Mouse (Mus musculus) thymus, postnatal 14 days (tissue): Measurements from ENCODE around the gene Gm14214.

Experiments used
- DNase-seq: peaks from one replicate; pipeline ENCODE4 v3.0.0; 2021

Gm14214 gene

DNA sequence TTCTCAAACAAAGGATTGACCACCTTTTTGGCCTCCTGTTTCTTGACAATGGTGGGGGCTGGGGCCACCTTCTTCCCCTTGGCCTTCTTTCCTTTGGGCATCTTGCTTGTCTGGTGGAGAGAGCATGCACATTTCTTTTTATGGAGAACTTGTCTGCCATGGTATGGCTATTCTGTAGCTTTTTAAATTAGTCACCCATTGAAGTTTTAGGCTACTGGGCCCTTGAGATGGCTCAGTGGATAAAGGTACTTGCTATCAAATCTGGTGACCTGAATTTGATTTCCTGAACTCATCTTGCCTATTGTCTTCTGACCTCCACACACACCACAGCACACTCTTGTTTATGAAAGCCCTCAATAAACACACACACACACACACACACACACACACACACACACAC is at the start of gene Gm14214:
Gene Gm14214 (minus strand): TSS at position 101 of the 400 bp plus-strand sequence.
- no peak for DNase-seq

DNA sequence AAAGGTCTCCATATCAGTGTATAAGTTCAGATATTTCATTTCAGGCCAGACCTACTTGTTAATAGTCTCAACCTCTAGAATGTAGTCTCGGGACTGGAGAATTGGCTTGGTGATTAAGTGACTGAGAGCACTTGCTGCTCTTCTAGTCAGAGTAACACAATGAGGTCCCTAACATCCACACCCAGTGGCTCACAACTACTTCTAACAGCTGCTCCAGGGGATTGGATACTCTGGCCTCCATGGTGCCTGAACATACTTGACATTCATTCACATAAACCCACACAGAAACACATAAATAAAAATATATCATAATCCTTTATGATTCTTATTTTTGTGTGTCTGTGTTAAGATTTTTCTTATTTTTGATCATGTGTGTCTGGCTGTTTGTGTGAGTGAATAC is 48.8 kb upstream of the Gm14214 start:
- no peak for DNase-seq

DNA sequence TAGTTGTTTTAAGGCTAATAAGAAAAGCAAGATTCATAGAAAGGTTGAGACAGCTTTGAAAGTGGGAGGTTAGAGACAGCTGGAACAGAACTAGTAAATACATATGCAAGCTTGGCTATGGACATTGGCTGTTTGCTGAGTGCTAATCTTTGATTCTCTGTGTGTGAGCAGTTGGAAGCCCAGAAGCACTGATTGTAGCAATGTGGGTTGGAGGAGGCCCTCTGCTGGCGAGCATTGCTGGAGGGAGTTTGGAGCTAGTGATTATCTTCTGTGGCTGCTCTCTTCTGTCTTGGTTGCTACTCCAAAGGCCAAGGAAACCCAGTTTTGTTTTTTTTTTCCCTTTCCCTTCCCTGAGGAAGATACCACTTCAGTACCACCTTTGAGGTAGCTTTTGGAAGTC is 48.0 kb upstream of the Gm14214 start:
- DNase-seq = peak; percentile 37

DNA sequence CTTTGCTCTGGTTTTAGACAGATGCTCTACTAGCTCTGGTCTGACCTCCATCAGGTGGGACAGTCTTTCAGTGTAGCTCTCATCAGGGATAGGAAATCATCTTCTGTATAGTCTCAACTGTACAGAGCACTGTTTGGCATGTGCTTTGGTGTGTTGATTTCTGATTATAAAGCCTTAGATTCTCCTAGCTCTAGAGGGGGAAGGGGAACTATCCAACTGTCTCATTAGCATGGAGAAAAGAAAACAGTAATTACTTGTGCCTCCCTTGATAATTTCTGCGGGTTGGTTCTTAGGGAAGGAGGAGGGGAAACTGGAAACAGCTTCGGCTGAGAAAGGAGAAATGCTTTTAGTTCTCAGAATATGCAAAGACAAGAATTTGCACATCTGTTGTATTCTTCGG is 47.3 kb upstream of the Gm14214 start:
- no peak for DNase-seq

DNA sequence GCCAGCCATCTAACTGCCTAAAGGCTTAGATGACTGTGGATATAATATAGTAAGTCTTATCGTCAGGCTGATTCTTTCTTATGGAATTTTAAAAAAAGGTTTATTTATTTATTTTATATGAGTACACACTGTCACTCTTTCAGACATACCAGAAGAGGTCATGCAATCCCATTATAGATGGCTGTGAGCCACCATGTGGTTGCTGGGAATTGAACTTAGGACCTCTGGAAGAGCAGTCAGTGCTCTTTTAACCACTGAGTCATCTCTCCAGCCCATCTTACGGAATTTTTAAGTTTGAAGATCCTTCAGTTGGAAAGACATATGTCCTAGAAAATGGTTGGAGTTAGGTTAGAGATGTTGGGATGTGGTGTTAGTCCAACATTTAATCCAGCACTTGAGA is 43.6 kb upstream of the Gm14214 start:
- DNase-seq = no peak

DNA sequence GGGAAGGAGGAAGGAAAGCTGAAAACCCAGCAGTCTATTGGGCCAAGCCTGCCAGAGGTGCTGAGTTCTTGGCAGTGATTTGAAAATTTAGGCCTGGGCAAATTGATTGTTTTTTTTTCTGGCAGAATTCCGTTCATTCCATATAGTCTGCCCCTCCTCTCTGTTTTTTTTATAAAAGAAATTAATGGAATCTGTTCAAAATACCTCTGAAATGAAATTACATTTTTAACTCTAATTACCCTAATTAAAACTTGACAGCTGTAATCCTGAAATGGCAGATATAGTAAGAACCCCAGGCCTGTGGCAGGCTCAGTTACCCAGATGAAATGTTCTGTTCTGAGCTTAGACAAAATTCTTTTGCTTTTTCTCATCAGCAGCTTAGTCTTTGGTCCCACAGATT is 41.0 kb upstream of the Gm14214 start:
- no peak for DNase-seq

DNA sequence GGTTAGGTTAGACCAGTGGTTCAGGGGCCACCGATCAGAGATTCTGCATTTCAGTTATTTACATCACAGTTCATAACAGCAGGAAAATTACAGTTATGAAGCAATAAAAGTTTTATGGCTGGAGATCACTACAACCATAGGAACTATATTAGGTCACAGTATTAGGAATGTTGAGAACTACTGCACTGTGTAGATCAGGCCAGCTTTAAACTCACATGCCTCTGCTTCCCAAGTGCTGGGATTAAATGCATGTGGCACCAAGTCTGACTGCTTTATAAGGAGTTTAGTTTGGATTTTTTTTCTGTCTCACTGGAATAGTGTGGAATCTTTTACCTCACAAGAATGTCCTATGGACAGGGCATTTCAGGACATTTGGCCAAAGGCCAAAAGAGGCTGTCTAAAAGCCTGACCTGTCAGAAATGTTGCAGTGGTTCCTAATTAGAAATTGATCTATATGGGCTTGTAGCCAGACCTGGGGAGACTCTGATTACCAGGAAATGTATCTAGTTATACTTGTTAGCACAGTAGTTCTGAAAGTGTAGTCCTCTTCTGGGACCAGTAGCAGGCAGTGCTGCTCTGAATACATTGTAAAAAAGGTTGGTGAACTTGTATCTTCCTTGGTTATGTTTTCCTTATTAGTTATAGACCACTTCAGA is 39.4 kb upstream of the Gm14214 start:
- DNase-seq = no peak

DNA sequence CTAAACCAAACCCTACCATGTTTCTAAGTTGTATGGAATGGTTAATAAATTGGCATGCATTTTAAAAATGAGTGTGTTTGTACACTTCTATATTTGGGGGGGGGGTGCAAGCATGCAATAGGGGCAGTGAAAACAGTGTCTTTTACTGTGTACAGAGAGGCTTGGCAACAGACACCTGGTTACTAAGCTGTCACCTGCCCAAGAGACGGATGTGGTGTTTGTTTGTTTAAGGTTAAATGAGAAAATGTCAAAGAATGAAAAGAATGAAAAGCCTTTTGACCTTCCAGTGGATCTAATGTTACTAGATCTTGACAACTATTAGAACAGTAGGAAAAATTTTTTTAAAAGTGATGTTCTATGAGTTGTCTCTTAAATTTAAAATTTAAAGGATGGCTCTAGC is 37.9 kb upstream of the Gm14214 start:
- no peak for DNase-seq

DNA sequence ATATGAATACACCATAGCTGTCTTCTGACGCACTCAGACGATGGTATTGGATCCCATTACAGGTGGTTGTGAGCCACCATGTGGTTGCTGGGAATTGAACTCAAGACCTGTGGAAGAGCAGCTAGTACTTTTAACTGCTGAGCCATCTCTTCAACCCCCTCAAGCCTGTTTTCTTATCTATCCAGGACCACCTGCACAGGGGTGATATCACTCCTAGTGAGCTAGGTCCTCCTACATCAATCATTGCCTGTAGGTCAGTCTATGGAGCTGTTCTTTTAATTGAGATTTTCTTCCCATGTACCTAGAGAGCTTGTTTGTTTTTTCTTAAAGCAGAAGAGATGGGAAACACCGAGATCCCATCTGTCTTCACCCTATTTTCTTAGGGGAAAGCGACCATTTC is 34.0 kb upstream of the Gm14214 start:
- no peak for DNase-seq

DNA sequence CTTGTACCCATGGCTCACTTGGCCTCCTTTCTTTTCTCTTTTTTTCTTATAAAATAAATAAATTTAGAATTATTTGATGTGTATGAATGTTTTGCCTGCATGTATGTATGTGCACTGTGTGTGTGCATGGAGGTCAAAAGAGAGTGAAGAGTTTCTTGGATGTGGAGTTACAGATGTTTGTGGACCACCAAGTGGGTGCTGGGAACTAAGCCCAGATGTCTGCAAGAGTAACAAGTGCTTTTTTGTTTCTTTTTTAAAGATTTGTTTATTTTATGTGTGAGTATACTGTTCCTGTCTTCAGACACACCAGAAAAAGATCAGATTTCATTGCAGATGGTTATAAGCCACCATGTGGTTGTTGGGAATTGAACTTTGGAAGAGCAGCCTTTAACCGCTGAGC is 33.5 kb upstream of the Gm14214 start:
- no peak for DNase-seq

DNA sequence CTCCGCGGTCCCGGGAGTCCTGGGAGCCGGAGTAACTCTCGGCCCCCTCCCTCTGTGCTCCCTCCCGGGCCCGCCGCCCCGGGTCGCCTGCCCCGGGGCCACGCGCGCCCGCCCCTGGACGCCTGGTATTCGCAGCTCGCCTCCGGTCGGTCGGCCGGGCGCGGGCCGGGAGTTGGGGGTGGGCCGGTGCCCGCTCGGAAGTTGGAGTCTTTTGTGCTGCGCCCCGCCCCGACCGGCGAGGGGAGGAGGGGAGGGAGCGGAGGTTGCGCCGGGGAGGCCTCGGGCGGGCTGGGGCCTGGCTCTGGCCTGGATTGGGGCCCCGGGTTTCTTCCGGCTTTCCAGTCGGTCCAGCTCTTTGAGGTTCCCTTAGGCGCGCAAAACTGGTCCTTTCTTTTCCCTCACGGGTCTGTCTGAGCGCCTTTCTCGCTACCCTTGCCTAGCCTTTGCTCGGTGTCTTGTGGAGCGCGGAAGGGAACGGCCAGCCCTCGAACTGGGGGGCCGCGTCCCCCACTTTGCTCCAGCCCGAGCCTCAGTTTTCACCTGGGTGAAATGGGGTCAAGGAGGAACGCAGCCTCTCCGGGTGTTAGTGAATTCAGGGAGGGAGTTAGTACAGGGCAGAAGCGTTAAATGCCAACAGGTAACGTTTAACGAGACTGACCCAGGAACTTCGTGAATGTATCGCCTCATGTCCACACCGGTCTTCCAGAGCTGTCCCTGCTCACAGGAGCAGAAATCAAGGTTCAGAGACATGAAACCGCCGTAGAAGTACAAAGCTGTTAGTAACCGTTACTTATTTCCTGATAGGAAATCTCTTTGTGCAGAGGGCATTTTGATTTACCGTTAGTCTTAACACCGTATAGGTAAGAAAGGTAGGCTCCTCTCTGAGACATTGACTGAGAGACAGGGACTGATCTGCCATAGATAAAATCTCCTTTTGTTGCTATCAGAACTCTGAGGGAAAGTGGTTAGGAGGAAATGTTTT is 22.1 kb upstream of the Gm14214 start:
- peak; percentile 86 for DNase-seq

DNA sequence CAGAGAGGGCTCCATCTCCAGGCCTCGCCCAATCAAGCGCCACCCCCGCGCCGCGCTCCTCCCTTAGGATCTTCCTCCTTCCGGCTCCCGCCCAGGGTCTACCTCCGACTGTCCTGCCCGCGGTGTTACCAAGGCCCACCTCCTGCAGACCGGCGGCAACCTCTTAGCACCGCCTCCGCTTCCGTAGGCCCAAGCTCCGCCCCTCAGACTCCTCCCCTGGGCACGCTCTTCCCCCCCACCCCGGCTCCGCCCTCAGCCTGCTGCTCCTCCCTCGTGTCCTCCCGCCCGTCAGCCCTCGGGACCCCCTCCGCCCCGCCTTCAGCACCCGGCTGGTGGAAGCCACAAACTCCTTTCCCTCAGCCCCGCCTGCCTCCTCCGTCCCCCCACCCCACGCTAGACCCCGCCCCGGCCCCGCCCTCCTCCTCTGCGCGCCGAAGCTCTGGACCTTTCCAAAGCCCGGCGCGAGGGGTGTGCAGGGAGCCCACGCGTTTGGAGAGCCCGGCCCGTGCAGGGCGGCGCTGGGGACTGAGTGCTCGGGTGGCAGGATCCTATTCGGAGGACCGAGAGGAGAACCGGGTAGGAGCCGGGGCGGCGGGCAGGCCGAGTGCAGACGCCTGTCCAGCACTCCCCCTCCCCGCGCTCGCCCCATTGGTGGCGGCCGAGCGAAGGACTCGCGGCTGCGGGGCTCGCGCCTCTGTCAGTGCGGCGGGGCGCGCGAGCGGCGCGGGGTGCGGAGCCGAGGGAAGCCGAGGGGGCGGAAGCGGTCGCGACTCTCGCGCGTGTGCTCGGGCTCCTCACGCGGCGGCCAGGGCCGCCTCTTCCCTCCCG is 21.0 kb upstream of the Gm14214 start, which contains the start of the genes Raly and a:
Gene Raly (plus strand): TSS at position 441 of the 828 bp plus-strand sequence.
Gene a (plus strand): TSS at position 747 of the 828 bp plus-strand sequence.
- DNase-seq = peak; percentile 100

DNA sequence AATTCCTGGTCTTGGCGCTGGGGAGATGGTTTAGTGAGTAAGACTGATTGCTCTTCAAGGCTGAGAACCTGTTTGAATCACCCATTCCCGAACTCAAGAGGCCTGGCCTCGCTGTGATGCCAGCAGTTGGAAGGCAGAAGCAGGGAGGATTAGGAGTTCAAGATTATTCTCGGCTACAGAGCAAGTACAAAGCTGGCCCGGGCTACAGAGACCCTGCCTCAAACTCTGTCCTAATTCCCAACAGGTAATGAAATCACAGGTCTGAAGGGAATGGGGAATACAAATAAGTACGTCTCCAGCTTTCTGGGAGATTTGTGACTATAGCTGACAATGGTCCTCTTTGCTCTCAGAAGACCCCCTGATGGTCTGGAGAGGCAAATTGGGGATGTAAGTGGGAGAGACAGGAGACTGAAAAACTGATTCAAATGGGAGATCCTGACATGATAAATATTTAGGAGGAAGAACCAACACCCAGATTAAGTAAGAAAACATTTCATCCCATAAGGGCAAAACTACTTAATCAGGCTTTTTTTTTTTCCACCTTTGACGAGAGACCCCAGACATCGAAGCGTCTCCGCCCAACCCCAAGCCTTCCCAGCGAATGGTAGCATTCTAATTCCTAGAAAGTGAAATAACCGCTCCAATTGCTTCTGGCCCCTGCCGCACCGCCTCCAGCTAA is 20.3 kb upstream of the Gm14214 start:
- DNase-seq = peak; percentile 11

DNA sequence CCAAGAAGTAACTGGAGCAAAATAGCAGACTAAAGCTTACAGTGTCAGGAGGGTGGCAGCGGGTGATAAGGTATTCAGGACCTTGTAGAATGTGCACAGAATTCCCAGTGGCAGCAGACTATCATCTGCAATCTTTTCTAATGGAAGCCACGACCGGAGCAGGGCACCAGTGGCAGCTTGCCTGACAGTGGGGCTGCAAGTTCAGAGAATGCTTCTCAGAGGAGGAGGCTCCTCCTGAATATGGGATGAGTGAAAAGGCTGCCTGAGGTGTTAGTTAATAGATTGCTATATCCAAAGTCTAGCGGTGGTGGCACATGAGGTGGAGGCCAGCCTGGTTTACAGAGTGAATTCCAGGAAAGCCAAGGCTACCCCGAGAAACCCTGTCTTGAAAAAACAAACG is 19.6 kb upstream of the Gm14214 start:
- DNase-seq = no peak

DNA sequence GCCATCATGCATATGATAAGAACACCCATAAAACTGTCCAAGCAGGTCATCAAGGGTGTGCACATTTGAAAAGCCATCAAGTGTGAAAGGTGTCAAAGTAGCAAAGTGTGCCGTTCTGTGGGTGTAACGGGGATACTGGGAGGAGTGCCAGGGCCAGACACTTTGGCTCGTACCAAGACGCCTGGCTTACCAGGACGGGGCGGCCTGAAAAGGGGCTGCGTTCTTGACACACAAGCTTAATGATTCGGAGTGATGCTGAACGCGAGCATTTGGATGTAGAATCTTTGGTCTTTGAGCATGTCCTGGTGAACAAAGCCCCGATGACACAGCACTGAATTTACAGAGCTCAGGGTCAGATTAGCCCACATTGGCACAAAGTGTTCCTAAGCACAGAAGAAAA is 16.9 kb upstream of the Gm14214 start:
- DNase-seq = no peak

DNA sequence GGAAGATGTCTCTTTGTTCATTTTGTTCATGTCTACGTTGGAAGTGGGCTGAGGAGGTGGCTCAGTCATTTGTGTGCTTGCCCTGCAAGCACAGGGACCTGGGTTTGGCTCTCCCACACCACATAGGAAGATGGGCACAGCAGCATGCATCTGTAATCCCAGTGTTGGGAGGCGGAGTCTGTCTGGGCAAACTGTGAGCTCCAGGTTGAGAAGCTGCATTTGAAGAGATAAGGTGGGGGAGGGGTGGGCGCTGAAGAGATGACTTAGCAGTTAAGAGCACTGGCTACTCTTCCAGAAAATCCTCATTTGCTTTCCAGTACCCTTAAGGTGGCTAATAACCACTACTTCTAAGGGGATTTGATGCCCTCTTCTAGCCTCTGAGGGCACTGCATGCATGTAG is 16.4 kb upstream of the Gm14214 start:
- no peak for DNase-seq

DNA sequence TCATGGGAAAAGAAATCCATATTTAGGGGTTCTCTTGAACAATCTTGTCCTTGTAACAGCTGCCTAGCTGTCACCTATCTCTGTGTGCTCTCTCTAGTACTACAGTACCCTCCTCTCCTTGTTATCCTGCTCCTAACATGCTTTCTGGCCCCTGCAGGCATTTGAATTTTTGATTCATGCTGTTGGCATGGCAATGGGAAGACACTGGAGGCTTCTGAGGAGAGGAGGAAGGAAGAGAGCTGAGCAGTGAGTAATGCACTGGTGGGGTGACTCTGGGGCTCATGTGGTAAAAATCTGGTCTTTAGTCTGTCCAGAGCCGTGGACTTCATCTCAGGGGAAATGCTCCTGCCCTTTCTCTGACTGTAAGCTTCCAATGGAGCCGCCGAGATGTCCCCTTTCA is 15.5 kb upstream of the Gm14214 start:
- no peak for DNase-seq

DNA sequence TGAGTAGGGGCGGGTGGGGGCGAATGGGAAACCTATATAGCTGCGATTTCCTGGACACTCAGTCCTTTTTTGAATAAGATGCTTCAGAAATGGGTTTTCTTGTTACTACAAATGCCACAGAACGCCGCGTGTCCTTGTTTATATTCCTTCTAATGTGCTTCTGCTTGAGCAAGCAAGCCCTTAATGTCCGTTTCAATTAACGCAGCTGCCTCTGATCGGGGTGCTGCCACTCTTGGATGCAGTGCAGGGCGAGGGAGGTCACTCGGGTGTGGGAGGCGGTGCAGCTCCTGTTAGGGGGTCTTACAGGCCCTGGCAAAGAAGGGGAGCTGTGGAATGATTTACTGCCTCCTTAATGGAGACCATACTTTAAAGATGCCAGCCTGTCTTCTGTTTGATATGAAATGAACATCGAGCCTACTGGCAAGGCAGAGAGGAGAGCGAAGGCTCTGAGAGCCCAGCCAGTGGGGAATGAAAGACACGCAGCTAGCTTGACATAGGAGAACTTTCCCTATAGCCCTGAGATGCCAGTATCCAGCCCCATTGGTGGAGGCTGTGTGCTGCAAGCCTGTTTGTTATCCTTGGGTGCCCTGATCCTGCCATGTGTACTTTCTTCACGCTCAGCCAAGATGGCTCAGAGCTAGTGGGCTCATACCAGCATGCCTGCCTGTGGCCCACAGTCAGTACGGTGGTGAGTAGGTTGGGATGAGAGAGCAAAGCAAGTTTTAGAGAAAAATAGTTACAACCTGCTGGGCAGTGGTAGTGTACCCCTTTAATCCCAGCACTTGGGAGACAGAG is 13.2 kb upstream of the Gm14214 start:
- no peak for DNase-seq

DNA sequence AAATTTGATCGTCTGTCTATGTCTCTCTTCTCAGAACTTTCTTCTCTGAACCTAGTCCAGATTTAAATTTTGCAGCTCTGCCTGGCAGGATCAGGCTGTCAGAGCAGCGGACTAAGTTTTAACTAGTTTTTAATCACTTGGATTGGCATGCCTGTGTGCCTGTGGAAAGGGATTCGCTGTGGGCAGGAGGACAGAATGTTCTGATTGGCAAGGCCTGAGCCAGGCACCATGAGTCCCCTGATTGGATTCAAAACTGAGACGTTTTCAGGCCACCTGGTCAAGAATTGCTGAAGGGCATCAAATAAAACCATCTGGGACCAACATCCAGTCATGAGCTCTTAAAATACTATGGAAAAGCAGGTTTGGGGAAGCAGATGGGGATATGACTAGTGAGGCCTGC is 12.5 kb upstream of the Gm14214 start:
- no peak for DNase-seq

DNA sequence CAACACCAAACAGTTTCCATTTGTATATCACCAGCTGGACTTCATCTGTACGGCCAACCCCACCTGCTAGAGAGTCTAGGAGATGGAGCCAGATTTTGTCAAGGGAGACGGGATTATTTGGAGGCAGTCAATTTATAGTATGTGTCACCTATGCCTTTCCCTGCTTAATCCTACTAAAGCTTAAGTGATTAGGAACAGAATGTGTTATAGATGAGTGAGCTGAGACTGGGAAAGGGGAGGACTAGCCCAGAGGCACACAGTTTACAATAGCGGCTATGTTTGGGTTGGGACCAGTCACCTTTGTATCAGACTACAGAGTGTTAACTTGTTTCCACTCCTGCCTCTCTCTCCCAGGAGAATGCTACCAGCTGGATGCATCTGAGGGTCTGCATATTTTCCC is 9.8 kb upstream of the Gm14214 start:
- DNase-seq = no peak

DNA sequence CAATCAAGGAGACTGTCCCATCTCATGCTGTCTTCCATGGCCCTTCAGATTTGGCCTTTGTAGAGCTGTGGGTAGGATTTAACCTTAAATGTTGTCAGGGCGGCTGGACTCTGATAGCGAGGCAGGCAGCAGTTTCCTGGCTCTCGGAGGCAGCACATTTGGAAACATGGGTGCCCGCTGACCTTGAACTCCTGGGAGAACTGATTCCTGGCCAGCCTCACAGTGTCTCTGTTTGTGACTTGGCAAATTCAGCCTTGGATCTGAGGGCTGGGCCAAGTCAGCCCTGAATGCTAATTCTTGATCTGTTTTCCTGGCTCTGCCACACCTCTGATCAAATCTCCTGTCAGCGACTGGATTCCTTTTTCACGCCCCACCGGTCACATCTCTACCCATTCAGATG is 6.7 kb upstream of the Gm14214 start:
- no peak for DNase-seq

DNA sequence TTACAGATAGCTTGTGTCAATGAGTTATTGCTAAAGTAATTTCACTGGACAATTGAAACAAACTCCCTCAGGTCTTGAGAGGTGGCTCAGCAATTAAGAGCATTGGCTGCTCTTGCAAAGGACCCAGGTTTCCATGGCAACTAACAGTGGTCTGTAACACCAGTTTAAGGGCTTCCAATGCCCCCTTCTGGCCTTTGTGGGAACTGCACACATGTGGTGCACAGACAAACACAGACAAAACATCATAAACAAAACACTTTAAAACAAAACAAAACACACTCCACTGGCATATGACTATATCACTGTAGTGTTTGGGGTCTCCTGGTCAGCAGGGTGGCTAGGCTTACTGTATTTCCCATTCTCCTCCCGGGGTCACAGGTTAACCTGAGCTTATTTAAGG is 4.2 kb upstream of the Gm14214 start:
- peak; percentile 41 for DNase-seq
